In genomic region chr4:7921503-7921902, GRCm38 (mm10) we compare ENCODE assay signal across 24 mouse cellular contexts.
"Had no signal": no experiment of that assay in that cellular context is flagged by ENCODE, and none has a peak within 500 bp of the region (broad histone marks: within the 10 kb centered on the region; RNA-seq: fewer than 3 reads in every experiment).

No protein-coding gene starts in this region.

- ATAC-seq: forebrain, postnatal 0 days; hindbrain, embryonic 16.5 days; inflammation-experienced regulatory T-cells, adult 6 months; liver, embryonic 12.5 days had no signal

- H3K9ac ChIP-seq: forebrain, postnatal 0 days; heart, embryonic 12.5 days; hindbrain, embryonic 12.5 days; hindbrain, embryonic 14.5 days; limb, embryonic 12.5 days; liver, embryonic 12.5 days had no signal

- H3K36me3 ChIP-seq: heart, embryonic 12.5 days; hindbrain, embryonic 10.5 days; hindbrain, embryonic 12.5 days; limb, embryonic 10.5 days; limb, embryonic 12.5 days; liver, embryonic 12.5 days had no signal

- H3K9me3 ChIP-seq: heart, embryonic 12.5 days; hindbrain, embryonic 10.5 days; hindbrain, embryonic 12.5 days; limb, embryonic 10.5 days; limb, embryonic 12.5 days; liver, embryonic 12.5 days had no signal

- H3K4me1 ChIP-seq: heart, embryonic 12.5 days; hindbrain, embryonic 10.5 days; hindbrain, embryonic 12.5 days; limb, embryonic 10.5 days; limb, embryonic 12.5 days; liver, embryonic 12.5 days had no signal

- DNase-seq: forebrain, postnatal 0 days; gastrocnemius, postnatal 14 days; gastrocnemius, postnatal 36 days; heart, adult 11 months; heart, adult 2 months; heart, postnatal 10 days; heart, postnatal 4 days; kidney, adult 11 months; kidney, adult 2 months; kidney, adult 9 months; kidney, postnatal 10 days; kidney, postnatal 25 days; kidney, postnatal 4 days had no signal

- H3K27ac ChIP-seq: heart, adult 2 months; hindbrain, embryonic 10.5 days; hindbrain, embryonic 12.5 days; hindbrain, embryonic 14.5 days; layer of hippocampus, adult 2 months; left cerebral cortex, adult 2 months; limb, embryonic 10.5 days; limb, embryonic 12.5 days; liver, embryonic 12.5 days had no signal

- H3K27me3 ChIP-seq: heart, embryonic 12.5 days; hindbrain, embryonic 12.5 days; limb, embryonic 12.5 days; liver, embryonic 12.5 days had no signal

- H3K4me2 ChIP-seq: heart, embryonic 12.5 days; hindbrain, embryonic 12.5 days; hindbrain, embryonic 14.5 days; limb, embryonic 12.5 days; liver, embryonic 12.5 days had no signal

- H3K4me3 ChIP-seq: heart, adult 2 months; heart, embryonic 12.5 days; hindbrain, embryonic 10.5 days; hindbrain, embryonic 12.5 days; layer of hippocampus, adult 2 months; left cerebral cortex, adult 2 months; limb, embryonic 10.5 days; limb, embryonic 12.5 days; liver, embryonic 12.5 days had no signal
